8 mouse cellular contexts compared by ENCODE assay signal in the genomic region with DNA sequence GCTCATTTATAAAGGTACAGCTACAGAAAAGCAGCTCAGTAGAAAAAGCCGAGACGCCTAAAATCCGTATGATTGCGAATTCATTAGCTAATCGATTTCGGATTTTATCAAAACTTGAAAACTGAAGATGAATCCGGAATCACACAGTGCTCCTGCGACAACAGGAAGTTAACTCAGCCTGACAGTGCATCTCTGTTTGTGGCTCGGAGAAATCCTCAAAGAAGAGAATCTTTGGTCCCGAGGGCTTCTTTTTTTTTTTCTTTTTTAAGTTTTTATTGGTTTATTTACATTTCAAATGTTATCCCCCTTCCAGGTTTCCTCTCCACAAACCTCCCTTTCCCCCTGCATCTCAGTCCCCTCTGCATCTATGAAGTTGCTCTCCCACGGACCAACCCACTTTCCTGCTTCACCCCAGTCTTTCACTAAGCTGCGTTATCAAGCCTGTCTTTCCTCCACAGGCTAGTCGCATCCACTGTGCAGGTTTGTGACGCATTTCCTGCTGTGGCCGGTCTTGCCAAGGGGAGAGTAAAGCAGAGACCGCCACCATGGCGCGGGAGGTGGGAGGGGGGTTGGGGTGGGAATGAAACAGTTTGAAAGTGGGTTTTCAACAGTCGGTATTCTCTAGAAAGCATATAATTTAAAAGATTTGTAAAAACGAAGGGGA.
DNase-seq lines count a peak whose midpoint lies in the region; ATAC-seq lines count a peak whose summit lies in the region.
"Not testable (repeated sequence)": the region's sequence is repeated elsewhere in the genome, so short reads cannot be mapped to it uniquely, and the experiment has no call there.

No protein-coding gene starts in this region.

- not testable (repeated sequence) for H3K27me3 ChIP-seq in embryonic facial prominence, embryonic 11.5 days (ENCODE audit: control insufficient read depth, insufficient read depth, low read length); hindbrain, embryonic 16.5 days (replicated peaks; ENCODE audit: control insufficient read depth, insufficient read depth, low read length); stomach, embryonic 15.5 days (replicated peaks)

- H3K27ac ChIP-seq in embryonic facial prominence, embryonic 11.5 days (replicated peaks; ENCODE audit: low read depth, low read length); hindbrain, embryonic 16.5 days (ENCODE audit: low read depth, low read length); stomach, embryonic 15.5 days: not testable (repeated sequence)

- peak; percentile 70; the same call in 1 of the 2 replicates for ATAC-seq in embryonic facial prominence, embryonic 11.5 days (replicated peaks; ENCODE audit: insufficient number of reproducible peaks, low FRiP score, low TSS enrichment, low read depth)
- peak; percentile 80 for ATAC-seq in hindbrain, embryonic 16.5 days
- ATAC-seq in stomach, embryonic 15.5 days (ENCODE audit: insufficient read depth, low FRiP score, low read depth): not testable (repeated sequence)

- H3K9me3 ChIP-seq in embryonic facial prominence, embryonic 11.5 days (replicated peaks; ENCODE audit: control insufficient read depth, low read length); hindbrain, embryonic 16.5 days (ENCODE audit: control insufficient read depth, low read length); stomach, embryonic 15.5 days: not testable (repeated sequence)

- not testable (repeated sequence) for H3K4me3 ChIP-seq in embryonic facial prominence, embryonic 11.5 days (ENCODE audit: low read depth, low read length)
- peak overlapping the region; percentile 24 for H3K4me3 ChIP-seq in hindbrain, embryonic 16.5 days (ENCODE audit: low read length)
- H3K4me3 ChIP-seq in stomach, embryonic 15.5 days (replicated peaks): peak overlapping the region; percentile 14; the same call in 1 of the 2 replicates

- WGBS in embryonic facial prominence, embryonic 11.5 days: 53% methylated on average over 20 of the region's 20 CpGs
- WGBS in hindbrain, embryonic 16.5 days: 53% methylated on average over 20 of the region's 20 CpGs
- WGBS in stomach, embryonic 15.5 days: 44% methylated on average over 20 of the region's 20 CpGs

- H3K4me2 ChIP-seq in embryonic facial prominence, embryonic 11.5 days (ENCODE audit: low read depth, low read length): peak overlapping the region; percentile 23; the same call in 1 of the 2 replicates
- H3K4me2 ChIP-seq in hindbrain, embryonic 16.5 days (ENCODE audit: low read length): peak overlapping the region; percentile 42
- peak overlapping the region; percentile 37 for H3K4me2 ChIP-seq in stomach, embryonic 15.5 days

- DNase-seq in cerebellum, adult 11 months: peak; percentile 9
- DNase-seq in embryonic facial prominence, embryonic 11.5 days (ENCODE audit: low spot score): peak; percentile 23
- DNase-seq in frontal cortex, postnatal 14 days (ENCODE audit: low spot score in 2 of 2): peak; percentile 12 to 17
- DNase-seq in layer of hippocampus, postnatal 36 days: peak; percentile 26 to 31
- DNase-seq in liver: peak; percentile 3
- peak; percentile 23 for DNase-seq in neural tube, embryonic 10.5 days (ENCODE audit: extremely low spot score, low spot score)

- H3K36me3 ChIP-seq in embryonic facial prominence, embryonic 11.5 days (replicated peaks; ENCODE audit: control insufficient read depth, insufficient read depth, low read depth, low read length); hindbrain, embryonic 16.5 days (ENCODE audit: control insufficient read depth, insufficient read depth, low read length); stomach, embryonic 15.5 days: not testable (repeated sequence)

- not testable (repeated sequence) for H3K4me1 ChIP-seq in embryonic facial prominence, embryonic 11.5 days (ENCODE audit: control insufficient read depth, insufficient read depth, low read length); hindbrain, embryonic 16.5 days (ENCODE audit: control insufficient read depth, insufficient read depth, low read depth, low read length); stomach, embryonic 15.5 days

- not testable (repeated sequence) for H3K9ac ChIP-seq in embryonic facial prominence, embryonic 11.5 days (replicated peaks; ENCODE audit: low read length); hindbrain, embryonic 16.5 days (ENCODE audit: low read depth, low read length); stomach, embryonic 15.5 days
